Mouse (Mus musculus) gonadal fat pad, adult 2 months (tissue): ENCODE results near the gene Bpifb6. TPM values are rescaled to one million over a fixed set of nuclear protein-coding genes. Genes with fewer than 3 reads are reported as not detected.

Source experiments
- polyA plus RNA-seq: library from polyadenylated mRNA; depleted of rRNA; stranded (reverse); fragments of >200 nt; gene quantifications from 2 replicates; pipeline ENCODE4 v1.2.3, GENCODE M21; 2012; rRNA removed

Bpifb6 gene
- polyA plus RNA-seq, 1 experiment = 2.4 TPM

Other genes with a start within 250 kb of the Bpifb6 start
- gene Dnmt3c, start 203.7 kb upstream of the Bpifb6 start, polyA plus RNA-seq = not detected in 2 replicates
- gene Mapre1, start 159.1 kb upstream of the Bpifb6 start, polyA plus RNA-seq = 13.4 and 14.1 TPM in 2 replicates
- gene Efcab8, start 120.5 kb upstream of the Bpifb6 start, polyA plus RNA-seq = 1.7 and 3.9 TPM in 2 replicates
- 0.38 and 0.81 TPM in 2 replicates for gene Sun5, start 29.3 kb upstream of the Bpifb6 start, polyA plus RNA-seq
- gene Bpifb2, start 25.3 kb upstream of the Bpifb6 start, polyA plus RNA-seq = 0.05 TPM in 1 of 2 replicates, not detected in the other
- 0.05 TPM in 1 of 2 replicates, not detected in the other for gene Bpifb3, start 17.8 kb downstream of the Bpifb6 start, polyA plus RNA-seq
- gene Bpifb4, start 37.8 kb downstream of the Bpifb6 start, polyA plus RNA-seq = not detected in 2 replicates
- not detected in 2 replicates for gene Bpifa6, start 74.6 kb downstream of the Bpifb6 start, polyA plus RNA-seq
- gene Bpifa2, start 107.9 kb downstream of the Bpifb6 start, polyA plus RNA-seq = not detected in 2 replicates
- gene Bpifa3, start 229.9 kb downstream of the Bpifb6 start, polyA plus RNA-seq = 1.3 and 1.5 TPM in 2 replicates
- gene Bpifa1, start 242.5 kb downstream of the Bpifb6 start, polyA plus RNA-seq = not detected in 2 replicates